Mouse (Mus musculus) heart, postnatal 0 days (tissue): ENCODE measurements around the gene Eif4b. TPM values are rescaled to one million over a fixed set of nuclear protein-coding genes. Genes with fewer than 3 reads are reported as not detected.

Source experiments
- ATAC-seq: fragments of 200-750 bp; cut with Nextera tagmentation; 2 replicates; pipeline ENCODE4 v1.8.0; 2017; ENCODE audit warnings: low read depth, moderate number of reproducible peaks, moderate library complexity; ENCODE audit not compliant: insufficient read depth
- DNase-seq: peaks from one replicate; pipeline ENCODE4 v3.0.0-alpha.2; 2016; ENCODE audit warnings: low spot score
- H3K27ac ChIP-seq: fragments of 300-500 bp; sonication (generic); 2 replicates; pipeline ENCODE4 v1.5.1; 2014; ENCODE audit warnings: low read depth, mild to moderate bottlenecking
- H3K27me3 ChIP-seq: fragments of 300-500 bp; sonication (generic); 2 replicates; pipeline ENCODE4 v1.6.1; 2014; ENCODE audit warnings: low read length, mixed read lengths; ENCODE audit not compliant: control insufficient read depth, insufficient read depth
- H3K36me3 ChIP-seq: fragments of 300-500 bp; sonication (generic); replicated peaks from 2 replicates; pipeline ENCODE4 v1.6.1; 2014; ENCODE audit warnings: low read length, mixed read lengths; ENCODE audit not compliant: control insufficient read depth, insufficient read depth
- H3K4me1 ChIP-seq: fragments of 300-500 bp; sonication (generic); 2 replicates; pipeline ENCODE4 v1.6.1; 2014; ENCODE audit warnings: antibody characterized with exemption; ENCODE audit not compliant: control insufficient read depth, insufficient read depth
- H3K4me2 ChIP-seq: fragments of 300-500 bp; sonication (generic); 2 replicates; pipeline ENCODE4 v1.6.1; 2014; ENCODE audit warnings: low read depth, mild to moderate bottlenecking, low read length, moderate library complexity
- H3K4me3 ChIP-seq: fragments of 300-500 bp; sonication (generic); 2 replicates; pipeline ENCODE4 v1.5.1; 2014; ENCODE audit warnings: low read depth, low read length
- H3K9ac ChIP-seq: fragments of 300-500 bp; sonication (generic); replicated peaks from 2 replicates; pipeline ENCODE4 v1.6.1; 2014; ENCODE audit warnings: low read depth, low read length, mixed read lengths
- H3K9me3 ChIP-seq: fragments of 300-500 bp; sonication (generic); replicated peaks from 2 replicates; pipeline ENCODE4 v1.6.1; 2016; ENCODE audit warnings: low read length; ENCODE audit not compliant: control insufficient read depth
- CTCF ChIP-seq: IDR thresholded peaks from 2 replicates; pipeline ENCODE4 v1.5.1; 2016; ENCODE audit warnings: antibody characterized with exemption, control low read depth, low read depth
- EP300 ChIP-seq: IDR thresholded peaks from 2 replicates; pipeline ENCODE4 v1.6.1; 2016; ENCODE audit warnings: antibody characterized with exemption, low read depth
- WGBS: fragments of 180-500 bp; shearing (Covaris S2); extraction: QIAGEN DNeasy Blood & Tissue Kit; methylation state at CpG from one replicate; pipeline ENCODE4 v1.1.7; 2014; 5-methylcytosine and 5-hydroxymethylcytosine counted together
- polyA plus RNA-seq: library from polyadenylated mRNA; unstranded; fragments of >200 nt; fragmentation: Nextera tagmentation; extraction: Ambion mirVana; gene quantifications from 2 replicates; pipeline ENCODE4 v1.2.1, GENCODE M21; 2015
- total RNA-seq: library from RNA; depleted of rRNA; stranded (reverse); fragments of >200 nt; gene quantifications from 2 replicates; pipeline ENCODE4 v1.2.3, GENCODE M21; 2014; ENCODE audit warnings: low replicate concordance

The Eif4b gene
- total and polyA plus RNA-seq, 2 experiments from 2014 or later = 46.0 to 110 TPM

GRCm38 (mm10) chr15:102034121-102035053 lies 39.2 kb upstream of the Eif4b start:
- DNase-seq (peak; percentile 14), ATAC-seq (peak; percentile 81)
- Histone ChIP-seq H3K9ac (no peak overlapping the region), H3K9me3 (no peaks in the 10 kb centered on the region), H3K4me2 (no peak overlapping the region), H3K36me3 (no peaks in the 10 kb centered on the region), H3K27ac (no peak overlapping the region), H3K4me3 (no peak overlapping the region), H3K4me1 (no peaks in the 10 kb centered on the region), H3K27me3 (no peaks in the 10 kb centered on the region)
- TF ChIP-seq EP300 = no peak
- no peak for TF ChIP-seq CTCF
- WGBS = 57% methylated on average over 16 of the region's 16 CpGs

GRCm38 (mm10) chr15:102040277-102040676 lies 33.3 kb upstream of the Eif4b start:
- 74% methylated on average over 4 of the region's 4 CpGs for WGBS
- H3K27me3 ChIP-seq = no peaks in the 10 kb centered on the region
- ATAC-seq = no peak

GRCm38 (mm10) chr15:102041951-102042350 lies 31.6 kb upstream of the Eif4b start:
- Histone ChIP-seq H3K4me1 (no peaks in the 10 kb centered on the region), H3K9ac (no peak overlapping the region), H3K27ac (no peak overlapping the region), H3K27me3 (no peaks in the 10 kb centered on the region), H3K36me3 (no peaks in the 10 kb centered on the region), H3K9me3 (no peaks in the 10 kb centered on the region), H3K4me3 (no peak overlapping the region), H3K4me2 (no peak overlapping the region)
- no peak for DNase-seq
- no peak for TF ChIP-seq CTCF
- TF ChIP-seq EP300 = no peak
- ATAC-seq = no peak
- WGBS = 62% methylated on average over 7 of the region's 7 CpGs

More at GRCm38 (mm10) chr15:102040277-102040676, 33.3 kb upstream of the Eif4b start:
- H3K9me3 ChIP-seq = no peaks in the 10 kb centered on the region
- H3K4me3 ChIP-seq = no peak overlapping the region
- H3K4me2 ChIP-seq = no peak overlapping the region
- TF ChIP-seq CTCF = no peak
- no peak for TF ChIP-seq EP300
- no peaks in the 10 kb centered on the region for H3K4me1 ChIP-seq
- no peak overlapping the region for H3K27ac ChIP-seq
- DNase-seq = no peak
- no peaks in the 10 kb centered on the region for H3K36me3 ChIP-seq
- H3K9ac ChIP-seq = no peak overlapping the region

- 75% methylated on average over 3 of the region's 3 CpGs for WGBS
- DNase-seq (no peak), ATAC-seq (no peak)
- no peak for TF ChIP-seq CTCF
- no peak for TF ChIP-seq EP300
- H3K27ac ChIP-seq = no peak overlapping the region
- no peak overlapping the region for H3K4me2 ChIP-seq
- no peak overlapping the region for H3K9ac ChIP-seq
- no peaks in the 10 kb centered on the region for H3K4me1 ChIP-seq
- H3K4me3 ChIP-seq = no peak overlapping the region
- no peaks in the 10 kb centered on the region for H3K27me3 ChIP-seq
- no peaks in the 10 kb centered on the region for H3K9me3 ChIP-seq
- H3K36me3 ChIP-seq = no peaks in the 10 kb centered on the region
Measured at GRCm38 (mm10) chr15:102044745-102045144, 28.8 kb upstream of the Eif4b start.

- no peak overlapping the region for H3K4me2 ChIP-seq
- no peaks in the 10 kb centered on the region for H3K9me3 ChIP-seq
- no peak overlapping the region for H3K27ac ChIP-seq
- H3K4me3 ChIP-seq = no peak overlapping the region
- no peak for TF ChIP-seq CTCF
- TF ChIP-seq EP300 = no peak
- no peaks in the 10 kb centered on the region for H3K36me3 ChIP-seq
- DNase-seq = no peak
- 60% methylated on average over 10 of the region's 10 CpGs for WGBS
- H3K4me1 ChIP-seq = no peaks in the 10 kb centered on the region
- no peak for ATAC-seq
- H3K9ac ChIP-seq = no peak overlapping the region
- H3K27me3 ChIP-seq = no peaks in the 10 kb centered on the region
Measured at GRCm38 (mm10) chr15:102045691-102046090, 27.9 kb upstream of the Eif4b start.
